Mouse (Mus musculus) megakaryocyte-erythroid progenitor cell, adult 5 weeks (primary cell): ENCODE data around the gene P3h2. TPM values are rescaled to one million over a fixed set of nuclear protein-coding genes. Genes with fewer than 3 reads are reported as not detected.

Experiments used
- polyA plus RNA-seq: library from polyadenylated mRNA; stranded (reverse); fragments of >175 nt; gene quantifications from 2 replicates; pipeline ENCODE4 v1.2.3, GENCODE M21; 2012

The P3h2 gene
- polyA plus RNA-seq = 0.06 and 0.48 TPM in 2 replicates

GRCm38 (mm10) chr16:26105115-26105974, at the start of gene P3h2:
Gene P3h2, minus strand, starts transcription at chr16:26105784.

